Mouse (Mus musculus) midbrain, postnatal 0 days (tissue): ENCODE results near the gene Kcnab3. TPM values are rescaled to one million over a fixed set of nuclear protein-coding genes. Genes with fewer than 3 reads are reported as not detected.

ENCODE experiments used
- ATAC-seq: fragments of 200-750 bp; cut with Nextera tagmentation; 2 replicates; pipeline ENCODE4 v1.8.0; 2017; ENCODE audit warnings: moderate number of reproducible peaks, mild to moderate bottlenecking, moderate TSS enrichment, moderate library complexity; ENCODE audit not compliant: low FRiP score
- DNase-seq: peaks from one replicate; pipeline ENCODE4 v3.0.0-alpha.2; 2015; ENCODE audit warnings: low spot score
- H3K27ac ChIP-seq: fragments of 300-500 bp; sonication (generic); 2 replicates; pipeline ENCODE4 v1.5.1; 2014; ENCODE audit warnings: low read depth, mild to moderate bottlenecking, low read length, mixed read lengths
- H3K27me3 ChIP-seq: fragments of 300-500 bp; sonication (generic); 2 replicates; pipeline ENCODE4 v1.6.1; 2014; ENCODE audit warnings: low read length, control low read depth, mixed read lengths; ENCODE audit not compliant: insufficient read depth
- H3K36me3 ChIP-seq: fragments of 300-500 bp; sonication (generic); 2 replicates; pipeline ENCODE4 v1.6.1; 2014; ENCODE audit warnings: low read length, control low read depth, mixed read lengths; ENCODE audit not compliant: insufficient read depth
- H3K4me1 ChIP-seq: fragments of 300-500 bp; sonication (generic); 2 replicates; pipeline ENCODE4 v1.6.1; 2014; ENCODE audit warnings: mild to moderate bottlenecking, control low read depth, antibody characterized with exemption, low read length, mixed read lengths; ENCODE audit not compliant: insufficient read depth
- H3K4me2 ChIP-seq: fragments of 300-500 bp; sonication (generic); 2 replicates; pipeline ENCODE4 v1.6.1; 2014; ENCODE audit warnings: low read depth, mild to moderate bottlenecking, low read length, mixed read lengths; ENCODE audit not compliant: poor library complexity, severe bottlenecking
- H3K4me3 ChIP-seq: fragments of 300-500 bp; sonication (generic); 2 replicates; pipeline ENCODE4 v1.5.1; 2014; ENCODE audit warnings: low read depth, mild to moderate bottlenecking, low read length, moderate library complexity
- H3K9ac ChIP-seq: fragments of 300-500 bp; sonication (generic); replicated peaks from 2 replicates; pipeline ENCODE4 v1.6.1; 2014; ENCODE audit warnings: mild to moderate bottlenecking, low read length, moderate library complexity, mixed read lengths; ENCODE audit not compliant: poor library complexity, severe bottlenecking
- H3K9me3 ChIP-seq: fragments of 300-500 bp; sonication (generic); 2 replicates; pipeline ENCODE4 v1.6.1; 2016; ENCODE audit warnings: low read length, control low read depth
- CTCF ChIP-seq: IDR thresholded peaks from 2 replicates; pipeline ENCODE4 v1.5.1; 2016; ENCODE audit warnings: antibody characterized with exemption, mild to moderate bottlenecking
- whole genome bisulfite sequencing: fragments of 180-500 bp; shearing (Covaris S2); extraction: QIAGEN DNeasy Blood & Tissue Kit; methylation state at CpG from one replicate; pipeline ENCODE4 v1.1.7; 2014; 5-methylcytosine and 5-hydroxymethylcytosine counted together
- polyA plus RNA-seq: library from polyadenylated mRNA; unstranded; fragments of >200 nt; fragmentation: Nextera tagmentation; extraction: Ambion mirVana; gene quantifications from 2 replicates; pipeline ENCODE4 v1.2.1, GENCODE M21; 2015
- total RNA-seq: library from RNA; depleted of rRNA; stranded (reverse); fragments of >200 nt; gene quantifications from 2 replicates; pipeline ENCODE4 v1.2.3, GENCODE M21; 2014

The Kcnab3 gene
- total and polyA plus RNA-seq, 2 experiments from 2014 or later = 3.2 to 5.4 TPM

- Histone ChIP-seq H3K27me3 (no peaks in the 10 kb centered on the region), H3K4me3 (peak overlapping the region; percentile 89), H3K4me2 (peak overlapping the region; percentile 88), H3K27ac (peak overlapping the region; percentile 99), H3K36me3 (peaks cover 24% of the 10 kb centered on the region), H3K9ac (peak overlapping the region; percentile 52), H3K9me3 (no peaks in the 10 kb centered on the region), H3K4me1 (peaks cover 14% of the 10 kb centered on the region)
- WGBS = 2% methylated on average over 26 of the region's 26 CpGs
- ATAC-seq = peak; percentile 82
- DNase-seq = peak; percentile 97
- TF ChIP-seq CTCF = peak; percentile 39
Measured at GRCm38 (mm10) chr11:69366157-69366854, 40.2 kb downstream of the Kcnab3 start.

- Histone ChIP-seq H3K4me2 (peak overlapping the region; percentile 88), H3K4me1 (peaks cover 18% of the 10 kb centered on the region), H3K36me3 (peaks cover 17% of the 10 kb centered on the region), H3K4me3 (peak overlapping the region; percentile 89), H3K27me3 (no peaks in the 10 kb centered on the region), H3K9me3 (no peaks in the 10 kb centered on the region), H3K9ac (peak overlapping the region; percentile 50), H3K27ac (peak overlapping the region; percentile 99)
- TF ChIP-seq CTCF = peak; percentile 7; the same call in 1 of the 2 replicates
- peak; percentile 52 for DNase-seq
- under 1% methylated on average over 22 of the region's 22 CpGs for WGBS
- ATAC-seq = no peak
Measured at GRCm38 (mm10) chr11:69366855-69367615, 41.0 kb downstream of the Kcnab3 start.

GRCm38 (mm10) chr11:69367616-69368355, 41.7 kb downstream of the Kcnab3 start:
- no peak for TF ChIP-seq CTCF
- Histone ChIP-seq H3K4me3 (peak overlapping the region; percentile 89), H3K36me3 (peaks cover 12% of the 10 kb centered on the region; the same call in 1 of the 2 replicates), H3K4me2 (peak overlapping the region; percentile 88), H3K27me3 (no peaks in the 10 kb centered on the region), H3K9ac (peak overlapping the region; percentile 100), H3K27ac (peak overlapping the region; percentile 99), H3K4me1 (peaks cover 18% of the 10 kb centered on the region), H3K9me3 (no peaks in the 10 kb centered on the region)
- 1% methylated on average over 22 of the region's 22 CpGs for WGBS
- no peak for DNase-seq
- ATAC-seq = no peak

DNA sequence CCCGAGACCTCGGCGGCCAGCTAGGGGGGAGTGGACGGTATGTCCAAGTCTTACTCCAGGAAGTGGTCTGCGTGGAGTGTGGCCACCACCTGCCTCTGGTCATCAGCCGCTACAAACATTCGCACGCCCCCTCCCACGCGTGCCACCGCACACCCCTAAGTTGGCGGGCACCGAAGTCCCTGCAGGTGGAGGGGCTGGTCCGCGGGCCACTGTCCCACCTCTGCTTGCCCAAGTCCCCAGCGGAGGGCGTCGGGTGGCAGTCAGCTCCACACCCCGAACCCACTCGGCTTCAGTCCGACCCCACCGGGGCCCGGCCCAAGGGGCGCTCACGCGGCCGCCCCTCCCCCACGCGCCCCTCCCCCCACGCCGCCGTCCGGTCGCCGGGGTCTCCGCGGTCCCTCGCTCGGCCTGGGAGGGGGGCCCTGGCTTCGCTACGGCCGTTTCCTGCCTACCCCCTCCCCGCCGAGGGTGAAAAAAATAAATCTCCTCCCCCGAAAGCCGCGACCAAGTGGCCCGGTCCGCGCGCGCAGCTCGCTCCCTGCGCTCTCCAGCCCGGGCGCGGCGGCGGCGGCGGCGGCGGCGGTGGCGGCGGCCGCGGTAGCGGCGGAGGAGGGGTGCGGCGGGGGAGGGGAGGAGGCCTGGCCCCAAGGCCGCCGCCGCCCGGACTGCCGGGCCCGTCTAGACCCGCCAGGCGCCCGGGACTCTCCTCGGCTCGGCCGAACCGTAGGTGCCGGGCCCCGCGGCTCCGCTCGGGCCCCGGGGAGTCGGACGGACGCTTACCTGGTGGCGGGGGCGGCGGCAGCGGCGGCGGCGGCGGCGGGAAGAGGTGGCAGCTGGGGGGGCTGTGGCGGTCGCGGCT, 42.5 kb downstream of the Kcnab3 start:
- peaks cover 18% of the 10 kb centered on the region for H3K4me1 ChIP-seq
- peak overlapping the region; percentile 100 for H3K9ac ChIP-seq
- WGBS = 1% methylated on average over 31 of the region's 106 CpGs
- 0 out of 2 replicates have a peak, but pooled peaks cover 5% of the 10 kb centered on the region for H3K36me3 ChIP-seq
- ATAC-seq (no peak), DNase-seq (no peak)
- peak overlapping the region; percentile 99 for H3K27ac ChIP-seq
- H3K9me3 ChIP-seq = no peaks in the 10 kb centered on the region
- H3K4me2 ChIP-seq = peak overlapping the region; percentile 88
- peak overlapping the region; percentile 89 for H3K4me3 ChIP-seq
- H3K27me3 ChIP-seq = no peaks in the 10 kb centered on the region
- no peak for TF ChIP-seq CTCF
